Mouse (Mus musculus) urinary bladder, postnatal 36 days (tissue): ENCODE results near the gene Uqcrc2.

Experiments
- DNase-seq, 2 experiments: peaks; one replicate each; pipeline ENCODE4 v3.0.0; 2022; ENCODE audit warnings: low spot score in 2 of 2, mixed read lengths in 1 of 2

The Uqcrc2 gene

GRCm38 (mm10) chr7:120634711-120635361 lies at the start of gene Uqcrc2:
Uqcrc2 (plus strand) TSS chr7:120635176.
- DNase-seq: peak; percentile 76 to 86

DNA sequence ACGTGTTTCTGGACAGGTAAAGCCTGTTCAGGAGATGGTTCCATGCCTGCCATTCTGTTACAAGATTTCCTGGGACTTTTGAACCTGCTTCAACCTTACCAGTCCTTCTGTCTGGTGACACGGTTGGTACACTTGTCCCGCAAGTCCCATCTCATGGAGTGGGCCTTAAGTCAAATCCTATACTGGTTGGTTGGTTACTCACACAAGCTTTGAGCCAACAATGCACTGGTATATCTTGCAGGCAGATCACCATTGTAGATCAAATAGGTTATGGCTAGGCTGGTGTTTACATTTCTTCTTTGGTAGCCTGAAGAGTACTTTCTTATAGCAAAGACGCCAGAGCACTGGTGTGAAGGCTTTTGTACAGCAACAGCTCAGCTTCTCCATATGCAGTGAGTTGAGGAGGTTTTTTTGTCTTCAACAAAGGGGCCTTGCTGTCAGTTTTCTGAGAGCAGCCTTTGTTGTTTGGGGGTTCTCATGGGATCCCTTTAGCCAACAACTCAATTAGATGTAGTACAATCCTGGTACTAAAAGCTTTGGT lies 37.7 kb upstream of the Uqcrc2 start:
- DNase-seq: no peak

GRCm38 (mm10) chr7:120597744-120598243 lies 37.2 kb upstream of the Uqcrc2 start:
- no peak for DNase-seq

GRCm38 (mm10) chr7:120598355-120598754 lies 36.6 kb upstream of the Uqcrc2 start:
- no peak for DNase-seq

- no peak for DNase-seq
These were observed 14.8 kb upstream of the Uqcrc2 start for GRCm38 (mm10) chr7:120620075-120620771.

DNA sequence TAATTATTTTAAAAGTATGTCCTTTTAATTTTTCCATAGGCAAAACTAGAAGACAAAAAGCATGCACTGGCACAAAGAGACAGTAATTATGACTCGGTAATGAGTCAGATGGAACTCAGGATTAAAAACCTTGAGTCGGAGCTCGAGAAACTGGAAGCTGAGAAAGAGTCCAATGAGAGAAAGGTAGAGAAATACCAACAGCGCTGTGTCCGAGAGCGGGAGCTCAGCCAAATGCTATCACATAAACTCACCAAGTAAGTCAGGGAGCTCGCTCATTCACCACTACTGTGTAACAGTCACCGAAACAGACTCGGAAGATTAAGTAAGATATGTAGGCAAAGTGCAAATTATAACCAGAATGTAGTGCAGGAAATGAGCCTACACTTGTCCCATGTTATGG lies 14.1 kb upstream of the Uqcrc2 start:
- no peak for DNase-seq

DNA sequence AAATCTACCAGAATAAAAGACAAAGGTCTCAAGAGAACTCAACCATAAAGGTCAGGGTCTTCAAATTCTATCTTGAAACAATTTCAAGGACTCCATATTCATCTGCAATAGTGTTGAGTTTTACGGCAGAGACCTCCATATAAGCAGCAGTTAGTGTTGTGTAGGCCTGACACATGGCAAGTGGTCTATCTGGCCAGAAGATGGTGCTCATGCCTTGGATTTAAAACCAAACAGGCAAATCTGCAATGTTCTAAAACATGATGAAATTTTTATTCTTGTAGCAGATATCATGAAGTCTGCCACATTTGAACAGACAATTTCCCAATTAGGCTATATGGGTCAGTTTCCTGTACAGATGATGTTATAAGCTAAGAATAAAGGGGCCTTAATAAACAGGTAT lies 2.5 kb upstream of the Uqcrc2 start:
- DNase-seq: no peak

DNA sequence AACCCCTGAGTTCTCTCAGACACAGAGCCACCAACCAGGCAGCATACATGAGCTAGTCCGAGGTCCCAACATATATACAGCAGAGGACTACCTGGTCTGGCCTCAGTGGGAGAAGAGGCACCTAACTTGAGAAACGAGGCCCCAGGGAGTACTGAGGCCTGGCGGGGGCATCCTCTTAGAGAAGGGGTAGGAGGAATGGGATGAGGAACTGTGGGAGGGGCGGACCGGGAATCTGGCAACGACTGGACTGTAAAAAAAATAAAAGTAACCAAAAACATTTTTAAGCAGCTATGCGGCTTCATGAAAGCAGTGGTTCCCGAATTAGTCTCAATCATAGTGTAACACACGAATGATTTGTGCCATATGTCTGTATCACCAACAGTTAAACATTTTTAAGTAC lies 675 bp upstream of the Uqcrc2 start:
- no peak for DNase-seq

GRCm38 (mm10) chr7:120635362-120635781 lies 396 bp downstream of the Uqcrc2 start:
- no peak for DNase-seq

DNA sequence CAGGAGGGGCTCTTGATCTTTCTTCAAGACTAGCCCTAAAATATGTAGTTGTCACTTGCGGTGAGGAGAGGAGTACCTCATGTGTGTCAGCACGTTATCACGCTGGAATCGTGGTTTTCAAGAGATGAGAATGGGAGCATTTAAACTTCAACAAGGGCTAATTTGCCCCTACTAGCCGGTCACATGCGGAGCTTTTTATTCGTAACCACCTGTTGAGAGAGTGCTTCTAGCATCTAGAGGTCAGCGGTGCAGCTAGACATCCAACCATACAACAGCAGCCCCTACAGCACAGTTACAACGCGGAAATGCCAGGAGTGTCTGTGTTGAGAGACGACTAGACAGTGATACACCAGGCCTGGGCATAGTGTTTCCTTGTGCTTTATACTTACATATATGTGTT lies 845 bp downstream of the Uqcrc2 start:
- DNase-seq: no peak

DNA sequence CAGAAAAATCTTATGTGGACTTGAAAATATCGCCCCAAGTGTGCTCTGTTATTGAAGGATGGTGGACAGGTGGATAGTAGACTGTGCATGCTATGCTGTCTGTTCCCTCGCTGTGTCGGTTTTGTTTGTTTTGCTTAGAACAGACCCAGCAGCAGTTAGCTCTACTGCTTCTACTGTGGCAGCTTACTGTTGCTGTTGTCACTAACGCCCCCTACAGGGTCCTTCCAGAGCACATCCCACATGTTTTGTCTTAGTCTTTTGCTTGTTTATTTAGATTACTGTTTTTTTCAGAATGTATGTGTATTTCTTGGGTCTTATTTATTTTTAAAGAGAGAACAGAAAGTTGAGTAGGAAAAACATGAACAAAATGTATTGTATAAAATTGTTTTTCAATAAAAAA lies 8.2 kb downstream of the Uqcrc2 start:
- DNase-seq: no peak

DNA sequence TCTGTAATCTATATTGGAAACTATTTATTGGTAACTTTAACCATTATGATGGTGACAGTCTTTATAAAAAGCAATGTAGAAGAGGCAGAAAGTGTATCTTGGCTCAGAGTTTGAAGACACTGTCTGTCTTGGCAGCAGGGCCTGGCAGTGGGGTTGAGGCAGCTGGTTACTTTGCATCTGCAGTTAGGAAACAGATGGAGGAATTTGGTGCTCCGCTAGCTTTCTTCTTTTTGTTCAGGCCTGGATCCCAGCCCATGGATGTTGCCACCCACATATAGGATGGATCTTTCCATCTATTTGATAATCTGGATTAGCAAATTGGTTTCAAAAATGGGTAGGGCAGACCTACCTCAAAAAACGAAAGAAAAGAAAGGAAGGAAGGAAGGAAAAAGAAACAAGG lies 12.9 kb downstream of the Uqcrc2 start:
- no peak for DNase-seq

GRCm38 (mm10) chr7:120662079-120662478 lies 27.1 kb downstream of the Uqcrc2 start:
- no peak for DNase-seq

- peak; percentile 60 to 71 for DNase-seq
These were observed 35.3 kb downstream of the Uqcrc2 start, which contains the start of gene Pdzd9 for GRCm38 (mm10) chr7:120670153-120670875. Pdzd9 (minus strand) TSS chr7:120670343.

DNA sequence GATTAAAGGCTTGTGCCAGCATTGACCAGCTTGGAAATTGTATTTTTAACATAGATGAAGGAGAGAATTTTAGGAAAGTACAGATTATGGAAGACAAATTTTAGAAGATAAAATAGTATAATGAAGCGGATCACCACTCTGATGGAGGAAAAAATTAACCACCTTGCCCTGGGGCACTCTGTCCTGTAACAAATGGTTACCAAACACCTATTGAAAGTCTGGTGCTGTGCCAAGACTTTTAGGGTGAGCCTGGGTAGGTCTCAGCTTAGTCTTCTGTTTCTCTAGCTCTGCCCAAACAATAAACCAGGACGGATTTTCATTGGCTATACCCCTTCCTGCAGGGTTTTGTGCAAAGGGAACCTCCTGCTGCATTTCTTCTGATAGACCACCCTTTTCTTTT lies 36.3 kb downstream of the Uqcrc2 start:
- no peak for DNase-seq

- peak; percentile 40 to 62 for DNase-seq
These were observed 42.1 kb downstream of the Uqcrc2 start, which contains the start of gene Mosmo for GRCm38 (mm10) chr7:120677001-120677643. Mosmo (plus strand) TSS chr7:120677618.

DNA sequence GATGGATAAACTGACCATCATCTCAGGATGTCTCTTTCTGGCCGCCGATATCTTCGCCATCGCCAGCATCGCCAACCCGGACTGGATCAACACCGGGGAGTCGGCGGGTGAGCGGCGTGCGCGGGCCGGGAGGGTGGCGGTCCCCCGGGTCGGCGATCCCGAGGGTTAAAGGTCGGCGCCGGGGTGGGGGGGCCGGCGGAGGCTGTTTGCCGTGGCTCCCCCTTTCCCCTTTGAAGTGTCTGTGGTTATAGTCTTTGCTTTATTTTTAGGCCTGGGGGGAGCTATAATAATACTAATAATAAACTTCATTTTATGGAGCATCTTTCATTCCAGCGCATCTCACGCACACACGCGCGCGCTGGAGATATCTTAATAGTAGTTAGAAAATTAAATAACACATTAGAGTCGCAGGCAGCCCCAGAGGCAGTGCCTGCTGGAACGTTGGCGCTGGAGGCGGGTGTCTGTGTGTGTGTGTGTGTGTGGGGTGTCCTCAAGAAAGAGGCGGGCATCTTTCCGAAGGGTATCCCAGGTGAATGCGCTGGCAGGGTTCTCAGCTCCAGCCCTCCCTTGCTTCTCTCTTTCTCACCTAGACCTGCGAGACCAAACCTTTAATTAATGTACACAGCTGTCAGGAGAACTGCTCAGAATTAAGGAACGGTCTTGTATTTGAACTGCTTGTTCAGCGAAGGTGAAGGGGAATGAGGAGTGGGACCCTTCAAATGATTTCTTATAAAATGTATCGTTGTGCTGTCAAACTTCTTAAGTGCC lies 43.0 kb downstream of the Uqcrc2 start:
- peak; percentile 27 to 32 for DNase-seq

DNA sequence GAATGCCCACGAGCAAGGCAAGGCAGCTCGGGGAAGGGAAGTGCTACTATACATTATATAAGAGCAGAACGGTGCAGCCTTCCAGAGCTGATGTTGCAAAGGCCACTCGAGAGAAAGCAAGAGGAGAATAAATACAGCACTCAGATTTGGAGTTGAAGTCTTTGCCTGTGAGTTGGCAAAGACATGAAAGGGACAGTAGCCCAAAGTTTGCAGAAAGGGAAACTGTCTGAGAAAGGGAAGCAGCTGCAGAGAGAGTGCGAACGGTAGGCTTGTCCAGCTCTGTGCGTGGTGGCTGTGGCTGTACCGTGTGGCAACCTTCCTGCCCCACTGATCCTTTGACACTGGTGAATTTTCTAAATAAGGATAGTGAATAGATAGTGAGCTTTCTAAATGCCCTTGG lies 44.0 kb downstream of the Uqcrc2 start:
- no peak for DNase-seq

- DNase-seq: no peak
These were observed 47.0 kb downstream of the Uqcrc2 start for GRCm38 (mm10) chr7:120682002-120682401.

DNA sequence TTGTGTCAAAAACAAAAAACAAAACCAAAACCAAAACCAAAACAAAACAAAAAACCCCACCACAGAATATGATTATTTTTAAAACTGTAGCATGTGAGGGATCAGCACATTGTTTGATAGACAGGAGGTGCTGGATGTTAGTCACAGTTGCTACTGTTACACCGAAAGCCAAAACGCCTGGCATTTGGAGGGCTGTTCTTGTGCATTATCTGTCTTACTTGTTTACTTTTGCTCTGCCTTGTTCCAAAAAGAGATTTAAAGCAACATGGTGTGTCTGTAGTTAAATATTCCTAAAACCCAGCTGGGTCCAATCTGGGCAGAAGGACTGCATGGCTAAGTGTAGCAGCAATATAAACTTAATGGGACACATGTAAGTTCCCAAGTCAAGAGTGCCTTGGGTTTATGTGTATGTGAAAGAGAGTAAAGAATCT lies 49.8 kb downstream of the Uqcrc2 start:
- DNase-seq: no peak

DNA sequence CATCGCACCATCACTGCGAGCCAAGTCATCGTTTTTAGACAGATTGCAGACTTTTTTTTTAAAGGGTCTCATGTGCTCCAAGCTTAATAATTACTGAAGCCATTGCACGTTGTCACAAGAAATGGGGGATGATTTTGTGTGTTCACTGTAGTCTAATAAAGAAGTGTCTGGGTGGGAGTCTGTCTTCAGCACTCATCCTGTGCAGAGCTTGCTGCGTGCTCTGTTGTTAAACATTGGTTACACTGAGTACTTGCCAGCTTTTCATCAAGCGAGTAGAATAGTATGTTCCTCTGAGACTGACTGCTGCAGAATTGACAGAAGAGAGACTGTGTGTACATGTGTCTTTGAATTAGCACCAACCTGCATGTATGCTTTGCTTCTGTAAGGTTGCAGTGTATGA lies 50.3 kb downstream of the Uqcrc2 start:
- no peak for DNase-seq
